Mouse (Mus musculus) erythroblast, embryonic 14.5 days (primary cell): ENCODE results near the gene Zfp963.

Experiments
- GATA1 ChIP-seq: IDR thresholded peaks from 2 replicates; pipeline ENCODE4 v1.6.1; 2012; ENCODE audit warnings: low read length, inconsistent platforms, mixed read lengths
- TAL1 ChIP-seq: IDR thresholded peaks from 3 replicates; pipeline ENCODE4 v1.6.1; 2012; ENCODE audit warnings: low read length, inconsistent platforms, mixed read lengths

DNA sequence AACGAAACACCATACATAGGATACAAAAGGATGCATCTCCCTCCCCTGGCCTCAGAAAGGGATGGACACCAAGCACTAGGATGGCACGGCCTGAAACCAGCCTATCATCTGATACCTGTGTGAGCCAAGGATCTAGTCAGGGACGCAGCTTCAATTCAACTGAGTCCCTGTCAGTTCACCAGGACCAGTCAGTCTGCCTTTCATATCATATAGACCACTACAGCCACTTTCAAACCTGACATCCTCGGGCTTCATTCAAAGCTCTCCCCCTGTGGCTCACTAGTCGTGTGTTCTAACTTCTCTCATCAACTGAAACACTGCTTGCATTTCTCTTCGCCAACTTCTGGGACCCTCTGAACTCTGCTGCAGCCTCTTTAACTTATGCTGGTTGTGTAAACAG, 34.4 kb downstream of the Zfp963 start:
- TF ChIP-seq GATA1: no peak
- TF ChIP-seq TAL1: no peak
